Mouse (Mus musculus): ENCODE measurements around the gene Ppip5k1.
"Not testable (repeated sequence)": the region's sequence is repeated elsewhere in the genome, so short reads cannot be mapped to it uniquely, and the experiment has no call there.

Ppip5k1 gene

GRCm38 (mm10) chr2:121354820-121355592 is at the start of gene Ppip5k1:
Gene Ppip5k1, minus strand, starts transcription at chr2:121355396.
- DNase-seq (ENCODE audit: low read depth) = peak; percentile 95

GRCm38 (mm10) chr2:121403296-121403695 is 48.1 kb upstream of the Ppip5k1 start:
- DNase-seq (ENCODE audit: low read depth) = no peak

- peak; percentile 87 for DNase-seq (ENCODE audit: low read depth)
These were observed 41.4 kb upstream of the Ppip5k1 start for GRCm38 (mm10) chr2:121396624-121397023.

GRCm38 (mm10) chr2:121386961-121387575 is 31.9 kb upstream of the Ppip5k1 start, which contains the start of gene Strc:
Gene Strc, minus strand, starts transcription at chr2:121387168.
- DNase-seq (ENCODE audit: low read depth) = not testable (repeated sequence)

GRCm38 (mm10) chr2:121374766-121375165 is 19.6 kb upstream of the Ppip5k1 start:
- DNase-seq (ENCODE audit: low read depth) = no peak

GRCm38 (mm10) chr2:121372266-121372665 is 17.1 kb upstream of the Ppip5k1 start:
- DNase-seq (ENCODE audit: low read depth) = no peak

- no peak for DNase-seq (ENCODE audit: low read depth)
These were observed 15.7 kb upstream of the Ppip5k1 start for GRCm38 (mm10) chr2:121370921-121371320.

- DNase-seq (ENCODE audit: low read depth) = no peak
These were observed 13.6 kb upstream of the Ppip5k1 start for GRCm38 (mm10) chr2:121368831-121369230.

- no peak for DNase-seq (ENCODE audit: low read depth)
These were observed 8.5 kb upstream of the Ppip5k1 start for GRCm38 (mm10) chr2:121363656-121364055.

- no peak for DNase-seq (ENCODE audit: low read depth)
These were observed 4.3 kb upstream of the Ppip5k1 start for GRCm38 (mm10) chr2:121359461-121359860.

- peak; percentile 48 for DNase-seq (ENCODE audit: low read depth)
These were observed 3.2 kb upstream of the Ppip5k1 start for GRCm38 (mm10) chr2:121358381-121358780.

GRCm38 (mm10) chr2:121357961-121358360 is 2.8 kb upstream of the Ppip5k1 start:
- DNase-seq (ENCODE audit: low read depth) = peak; percentile 10

- no peak for DNase-seq (ENCODE audit: low read depth)
These were observed 2.3 kb upstream of the Ppip5k1 start, which contains the start of gene Ckmt1 for GRCm38 (mm10) chr2:121357494-121357893. Gene Ckmt1, plus strand, starts transcription at chr2:121357714.

- peak; percentile 12 for DNase-seq (ENCODE audit: low read depth)
These were observed 818 bp downstream of the Ppip5k1 start for GRCm38 (mm10) chr2:121354378-121354777.

GRCm38 (mm10) chr2:121353156-121353555 is 2.0 kb downstream of the Ppip5k1 start:
- no peak for DNase-seq (ENCODE audit: low read depth)

GRCm38 (mm10) chr2:121339057-121339456 is 16.1 kb downstream of the Ppip5k1 start:
- DNase-seq (ENCODE audit: low read depth) = peak; percentile 43

GRCm38 (mm10) chr2:121329492-121329891 is 25.7 kb downstream of the Ppip5k1 start:
- DNase-seq (ENCODE audit: low read depth) = peak; percentile 31

- no peak for DNase-seq (ENCODE audit: low read depth)
These were observed 31.3 kb downstream of the Ppip5k1 start for GRCm38 (mm10) chr2:121323693-121324470.

- no peak for DNase-seq (ENCODE audit: low read depth)
These were observed 32.2 kb downstream of the Ppip5k1 start for GRCm38 (mm10) chr2:121323041-121323440.

GRCm38 (mm10) chr2:121316278-121316677 is 38.9 kb downstream of the Ppip5k1 start:
- DNase-seq (ENCODE audit: low read depth) = peak; percentile 25

GRCm38 (mm10) chr2:121308997-121309416 is 46.2 kb downstream of the Ppip5k1 start:
- DNase-seq (ENCODE audit: low read depth) = no peak

GRCm38 (mm10) chr2:121300036-121300435 is 55.2 kb downstream of the Ppip5k1 start:
- DNase-seq (ENCODE audit: low read depth) = no peak

Measured in 416B (cell line).